Mouse (Mus musculus): ENCODE results near the gene Upk3b.

- TF ChIP-seq CTCF (IDR thresholded peaks at IDR 0.05; ENCODE audit: borderline replicate concordance, control insufficient read depth, extremely low read depth, insufficient read depth, low read length, poor library complexity), result no peak
- TF ChIP-seq POLR2A (IDR thresholded peaks at IDR 0.05; ENCODE audit: control insufficient read depth, extremely low read depth, insufficient read depth, low read length, poor library complexity), result no peak
Measured at GRCm38 (mm10) chr5:136027612-136028311, 10.5 kb upstream of the Upk3b start.
